Mouse (Mus musculus): ENCODE results near the gene Cx3cr1.
A peak's percentile ranks its signal among the peaks of the same experiment; 100 is the strongest.

Gene Cx3cr1

GRCm38 (mm10) chr9:119991310-119991709 is 78.4 kb downstream of the Cx3cr1 start:
- no peak for DNase-seq

DNA sequence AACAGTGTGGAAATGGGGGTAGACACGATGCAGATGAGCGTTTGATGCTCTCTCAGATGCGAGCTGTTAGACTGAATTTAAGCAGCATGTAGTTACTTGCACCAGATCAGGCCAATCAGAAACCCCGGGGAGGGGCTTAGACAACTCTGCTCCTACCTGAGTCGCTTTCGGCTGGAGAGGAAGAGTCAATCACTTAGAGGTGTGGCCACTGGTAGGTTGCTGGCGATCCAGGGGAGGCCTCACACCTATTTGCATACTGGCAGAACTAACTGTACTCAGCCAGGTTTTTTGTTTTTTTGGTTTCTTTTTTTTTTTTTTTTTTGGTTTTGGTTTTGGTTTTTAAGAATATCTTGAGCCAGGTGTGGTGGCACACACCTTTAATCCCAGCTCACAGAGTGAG is 81.4 kb downstream of the Cx3cr1 start:
- DNase-seq = peak; percentile 42

- no peak for DNase-seq
These were observed 83.7 kb downstream of the Cx3cr1 start for GRCm38 (mm10) chr9:119985881-119986574.

DNA sequence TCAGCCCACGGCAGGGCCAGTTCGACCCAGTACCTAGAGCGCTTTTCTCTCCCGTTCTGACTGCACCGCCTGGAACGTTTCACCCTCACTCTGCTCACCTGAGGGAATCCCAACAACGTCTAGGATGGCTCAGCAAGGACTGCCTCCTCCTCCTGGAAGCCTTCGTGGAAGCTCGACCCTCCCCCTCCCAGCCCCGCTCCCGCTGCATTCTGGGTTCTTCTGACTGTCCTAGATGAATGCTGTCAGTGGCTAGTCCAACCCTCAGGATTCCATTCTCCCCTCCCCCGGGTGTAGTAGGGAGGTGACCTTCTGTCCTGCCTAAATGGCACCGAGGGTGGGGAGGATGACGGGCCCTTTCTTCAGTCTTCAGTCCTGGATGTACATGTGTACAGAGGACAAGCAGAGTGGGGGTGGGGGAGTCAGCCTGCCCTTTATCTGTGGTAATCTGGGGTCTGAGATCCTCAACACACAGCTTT is 85.1 kb downstream of the Cx3cr1 start, which contains the start of gene Csrnp1:
TSS of gene Csrnp1 (minus strand) at position 123 of the 476 bp plus-strand sequence.
- DNase-seq = peak; percentile 58

GRCm38 (mm10) chr9:119983585-119984535 is 85.8 kb downstream of the Cx3cr1 start:
- DNase-seq = peak; percentile 92

GRCm38 (mm10) chr9:119982956-119983551 is 86.6 kb downstream of the Cx3cr1 start:
- peak; percentile 88 for DNase-seq

DNA sequence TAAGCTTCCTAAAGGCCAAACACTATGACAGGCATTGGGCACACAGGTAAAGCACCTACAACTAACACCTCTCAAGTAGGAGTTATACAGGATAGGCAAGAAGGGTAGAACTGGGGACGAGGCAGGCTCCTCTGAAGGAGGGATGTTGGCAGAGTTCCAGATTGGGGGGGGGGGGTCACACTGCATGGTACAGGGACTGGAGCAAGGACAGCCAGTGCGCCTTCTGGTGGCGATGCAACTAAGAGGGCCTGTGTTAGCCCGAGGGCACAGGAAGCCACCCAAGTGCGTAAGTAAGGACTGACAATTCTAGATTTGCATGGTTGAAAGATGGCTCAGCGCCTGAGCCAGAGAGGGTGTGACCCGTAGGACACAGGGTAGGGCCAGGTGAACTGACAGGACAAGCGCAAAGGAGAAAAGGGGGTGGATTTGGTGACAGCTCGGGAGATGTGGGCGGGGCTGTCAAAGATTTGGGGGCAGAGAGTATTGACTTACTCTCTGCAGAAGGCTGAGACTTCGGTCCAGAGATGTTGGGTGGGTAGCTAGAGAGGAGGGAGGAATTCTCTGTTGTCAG is 87.4 kb downstream of the Cx3cr1 start:
- DNase-seq = peak; percentile 89

- DNase-seq = peak; percentile 90
These were observed 88.2 kb downstream of the Cx3cr1 start for GRCm38 (mm10) chr9:119981183-119982179.

DNA sequence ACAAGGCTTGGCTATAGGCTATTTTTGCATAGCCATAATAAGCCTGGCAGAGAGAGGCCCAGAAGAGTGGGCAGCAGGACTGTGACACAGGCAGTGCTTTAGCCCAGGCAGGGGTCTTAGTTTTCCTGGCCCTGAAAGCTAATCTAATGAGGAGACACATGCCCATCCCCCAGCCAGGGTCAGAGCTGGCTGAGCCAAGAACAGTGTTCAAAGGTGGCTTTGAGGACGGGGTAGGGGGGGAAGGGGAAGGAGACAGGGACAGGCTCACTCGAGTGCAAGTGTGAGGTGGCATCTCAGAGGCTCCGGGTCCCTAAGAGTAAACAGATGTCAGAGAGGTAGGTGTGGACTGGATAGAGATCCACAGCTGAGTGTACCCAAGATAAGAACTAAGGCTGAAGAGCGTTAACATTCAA is 88.9 kb downstream of the Cx3cr1 start:
- peak; percentile 61 for DNase-seq

GRCm38 (mm10) chr9:119979749-119980148 is 89.9 kb downstream of the Cx3cr1 start:
- peak; percentile 47 for DNase-seq

- peak; percentile 58 for DNase-seq
These were observed 90.8 kb downstream of the Cx3cr1 start for GRCm38 (mm10) chr9:119978811-119979441.

DNA sequence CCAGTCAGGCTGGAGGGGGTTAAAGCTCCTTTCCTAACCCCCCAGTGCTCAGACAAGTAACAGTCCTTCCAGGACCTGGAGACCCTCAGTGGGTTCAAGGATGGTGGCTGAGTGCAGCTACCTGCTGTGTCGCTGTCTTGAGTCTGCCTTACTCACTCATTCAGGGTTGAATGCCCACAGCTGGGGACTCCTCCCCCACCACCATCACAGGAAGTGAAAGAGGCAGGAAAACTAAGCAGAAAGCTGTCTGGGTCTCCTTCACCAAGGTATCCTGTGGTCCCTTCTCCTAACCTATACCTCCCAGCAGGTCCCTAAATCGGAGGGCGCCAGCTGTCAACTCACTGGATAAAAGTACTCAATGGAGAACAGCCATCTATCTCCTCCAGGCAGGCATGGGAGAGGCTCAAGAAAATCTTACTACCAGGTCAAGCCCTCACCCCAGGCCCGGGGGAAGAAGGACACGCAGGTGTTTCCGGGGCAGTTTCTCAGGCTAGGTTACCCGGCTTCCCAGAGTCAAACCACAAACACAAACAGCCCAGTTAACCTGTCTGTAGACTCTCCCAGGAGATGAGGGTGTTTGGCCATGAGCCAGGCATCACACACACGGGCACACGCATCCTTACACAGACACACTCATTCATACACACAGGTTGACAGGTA is 91.4 kb downstream of the Cx3cr1 start:
- peak; percentile 86 for DNase-seq

DNA sequence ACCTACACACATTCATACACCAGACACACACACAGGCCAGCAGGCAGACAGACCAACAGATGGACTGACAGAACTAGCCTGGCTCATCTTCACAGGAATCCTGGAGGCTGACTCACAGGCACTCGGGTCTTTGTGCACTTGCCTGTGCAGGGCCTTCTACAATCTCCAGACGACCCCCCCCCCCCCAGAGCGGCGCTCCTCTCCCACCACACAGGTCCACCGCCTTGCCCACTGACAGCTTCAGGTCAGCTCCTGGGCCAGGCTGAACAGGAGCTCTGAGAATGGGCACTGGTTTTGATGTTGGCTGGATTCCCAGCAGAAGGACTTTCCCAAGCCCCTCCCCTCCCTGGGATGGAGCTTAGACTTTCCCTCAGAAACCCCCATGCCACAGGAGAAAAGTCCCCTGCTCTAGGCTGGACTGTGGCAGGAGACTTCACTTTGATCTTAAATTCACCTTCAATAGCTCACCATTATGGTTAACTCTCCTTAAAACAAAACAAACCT is 92.1 kb downstream of the Cx3cr1 start:
- no peak for DNase-seq

DNA sequence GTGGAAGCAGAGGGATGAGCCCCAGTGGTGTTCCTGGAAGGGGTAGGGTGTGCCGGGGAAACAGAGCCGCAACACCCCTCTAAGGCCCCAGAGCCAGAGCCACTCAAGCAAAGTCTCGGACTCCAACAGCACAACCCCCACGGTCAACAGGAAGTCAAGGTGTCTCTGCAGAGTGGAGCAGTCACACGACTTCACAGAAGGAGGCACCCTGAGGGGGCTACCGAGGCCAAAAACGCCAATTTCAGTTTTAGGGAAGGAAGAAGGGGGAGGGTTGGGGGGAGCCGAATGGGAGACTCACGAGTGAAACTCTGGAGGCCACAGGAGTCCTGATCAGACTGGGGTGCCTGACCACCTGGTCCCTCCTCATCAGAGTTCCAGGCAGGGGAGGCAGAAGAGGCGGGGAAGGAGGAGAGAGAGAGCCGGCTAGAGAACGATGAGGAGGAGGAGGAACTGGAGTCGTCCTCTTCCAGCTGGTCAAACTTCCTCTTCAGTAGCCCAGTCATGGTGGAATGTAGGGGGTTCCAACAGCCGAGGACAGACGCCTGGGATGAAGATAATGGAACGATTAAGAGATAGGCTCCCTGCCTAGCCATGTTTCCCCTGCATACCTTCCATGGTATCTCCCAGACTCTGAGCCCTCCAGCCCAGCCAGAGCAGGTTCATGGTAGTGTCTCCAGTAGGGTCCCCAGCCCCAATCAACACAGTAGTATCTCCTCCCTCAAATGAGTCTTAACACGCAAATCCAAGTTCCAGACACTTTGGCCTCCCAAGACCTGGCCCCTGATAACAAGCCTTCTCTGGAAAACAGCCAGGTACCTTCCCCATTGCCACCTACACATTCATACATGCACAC is 92.7 kb downstream of the Cx3cr1 start:
- peak; percentile 65 for DNase-seq

GRCm38 (mm10) chr9:119975286-119975685 is 94.4 kb downstream of the Cx3cr1 start:
- DNase-seq = no peak

DNA sequence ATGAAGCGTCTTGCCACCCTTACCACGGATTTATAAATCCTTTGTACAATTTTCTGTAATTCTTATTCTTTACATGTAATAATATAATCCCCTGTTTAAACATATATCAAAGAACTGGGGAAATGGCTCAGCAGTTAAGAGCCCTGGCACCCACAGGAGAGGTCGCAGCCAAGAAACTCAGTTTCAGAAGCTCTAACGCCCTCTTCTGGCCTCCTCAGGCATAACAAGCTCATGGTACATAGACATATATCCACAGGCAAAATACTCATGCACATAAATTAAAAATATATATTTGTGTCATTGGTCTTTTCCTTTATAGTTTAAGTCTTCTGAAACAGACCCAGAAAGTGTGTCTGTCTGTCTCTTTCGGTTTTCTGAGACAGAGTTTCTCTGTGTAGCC is 95.1 kb downstream of the Cx3cr1 start:
- DNase-seq = peak; percentile 39

GRCm38 (mm10) chr9:119973869-119974520 is 95.7 kb downstream of the Cx3cr1 start:
- peak; percentile 60 for DNase-seq

DNA sequence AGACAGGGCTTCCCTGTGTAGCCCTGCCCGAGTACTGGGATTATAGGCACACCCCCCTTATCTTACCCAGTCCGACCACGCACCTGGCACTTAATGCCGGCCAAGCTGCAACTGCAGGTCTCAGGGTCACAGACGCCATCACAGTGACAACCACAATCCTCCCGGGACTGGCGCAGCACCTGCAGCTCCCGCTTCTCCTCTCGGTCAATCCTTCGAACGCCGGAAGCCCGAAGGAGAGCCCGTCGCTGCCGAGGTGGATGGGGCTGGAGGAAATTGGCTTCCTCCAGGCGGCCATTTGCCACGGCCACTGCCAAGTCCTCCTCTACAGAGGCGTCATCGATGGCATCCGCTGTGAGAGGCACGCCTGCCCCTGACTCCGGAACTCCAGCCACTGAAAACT is 96.4 kb downstream of the Cx3cr1 start:
- DNase-seq = no peak

DNA sequence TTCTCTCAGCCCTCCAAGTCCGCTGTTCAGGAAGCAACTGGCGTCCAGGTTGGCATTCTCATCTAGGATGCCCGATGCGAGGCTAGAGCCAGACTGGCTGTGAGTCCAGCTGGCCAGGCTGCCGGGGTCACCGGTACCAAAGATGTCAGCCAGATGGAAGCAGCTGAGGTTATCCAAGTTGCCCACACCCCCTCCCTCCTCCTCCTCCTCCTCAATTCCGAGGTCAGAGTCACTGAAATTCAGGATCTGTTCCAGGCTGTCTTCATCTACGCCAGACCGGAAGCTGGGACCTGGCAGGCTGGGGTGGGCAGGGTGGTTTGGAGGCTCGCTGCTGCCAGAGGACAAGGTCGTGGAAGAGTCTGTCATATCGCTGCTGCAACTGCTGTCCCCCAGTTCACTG is 97.1 kb downstream of the Cx3cr1 start:
- no peak for DNase-seq

Data from thymus, postnatal 14 days (tissue).